Mouse (Mus musculus) kidney, adult 8-10 months (tissue): ENCODE data around the gene Med12.
A peak's percentile ranks its signal among the peaks of the same experiment; 100 is the strongest.

Source experiments
- DNase-seq, 2 experiments: peaks; one replicate each; pipeline ENCODE4 v3.0.0; 2022

Med12 gene

GRCm38 (mm10) chrX:101273875-101274738 is at the start of gene Med12:
Gene Med12, plus strand, starts transcription at chrX:101274030.
- peak; percentile 93 to 94 for DNase-seq

GRCm38 (mm10) chrX:101245011-101245410 is 28.8 kb upstream of the Med12 start:
- DNase-seq, result no peak

DNA sequence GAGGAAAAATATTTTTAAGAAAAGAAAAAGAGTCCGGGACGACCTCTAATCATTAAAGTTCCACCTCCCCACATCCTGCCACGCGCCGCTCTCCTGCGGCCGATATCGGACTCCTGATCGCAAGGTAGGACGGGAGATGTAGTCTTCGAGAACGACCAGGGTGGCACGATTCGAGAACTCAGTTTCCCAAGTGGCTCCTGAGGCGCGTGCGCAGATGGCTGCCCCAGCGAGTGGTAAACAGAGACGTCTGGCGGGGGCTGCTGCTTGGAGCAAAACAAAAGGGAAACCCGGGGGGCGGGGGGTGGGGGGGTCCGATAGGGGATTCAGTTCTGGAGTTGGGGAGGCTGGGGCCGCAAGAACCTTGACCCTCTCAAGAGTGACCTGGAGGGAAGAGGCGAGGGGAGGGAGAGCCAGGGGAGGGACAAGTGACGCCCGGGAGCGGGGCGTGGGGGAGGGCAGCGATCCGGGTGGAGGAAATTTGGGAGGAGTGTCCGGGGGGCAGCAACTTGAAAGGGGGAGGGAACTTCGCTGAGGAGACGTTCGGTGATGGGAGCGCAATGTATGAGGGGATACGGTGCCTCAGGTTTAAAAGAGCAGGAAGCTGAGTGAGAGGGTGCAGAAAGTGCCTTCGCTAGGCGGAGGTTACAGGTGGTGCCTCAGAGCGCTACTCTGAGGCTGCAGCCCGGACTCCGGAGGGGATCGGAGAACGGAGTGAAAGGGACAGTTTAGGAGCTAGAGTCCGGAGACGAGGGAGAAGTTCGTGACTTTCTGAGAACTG is 19.7 kb upstream of the Med12 start, which contains the start of gene Foxo4:
Foxo4 (plus strand) TSS at position 577 of the 778 bp plus-strand sequence.
- DNase-seq, result peak; percentile 88 to 89

DNA sequence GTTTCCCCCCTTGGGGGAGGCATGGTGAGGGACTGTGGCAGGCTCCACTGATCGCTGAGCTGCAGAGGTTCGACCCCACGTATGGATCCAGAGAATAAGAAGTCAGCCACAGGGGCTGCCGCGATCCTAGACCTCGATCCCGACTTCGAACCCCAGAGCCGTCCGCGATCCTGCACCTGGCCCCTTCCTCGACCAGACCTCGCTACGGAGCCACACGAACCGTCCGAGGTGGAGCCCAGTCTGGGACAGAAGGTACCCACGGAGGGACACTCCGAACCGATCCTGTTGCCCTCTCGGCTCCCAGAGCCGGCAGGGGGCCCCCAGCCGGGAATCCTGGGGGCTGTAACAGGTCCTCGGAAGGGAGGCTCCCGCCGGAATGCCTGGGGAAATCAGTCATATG is 19.1 kb upstream of the Med12 start:
- DNase-seq, result no peak

GRCm38 (mm10) chrX:101256603-101257002 is 17.2 kb upstream of the Med12 start:
- no peak for DNase-seq

GRCm38 (mm10) chrX:101260441-101261325 is 13.1 kb upstream of the Med12 start:
- no peak for DNase-seq

- no peak for DNase-seq
Observed at GRCm38 (mm10) chrX:101263892-101264291, 9.9 kb upstream of the Med12 start, which contains the start of gene Gm614. Gene Gm614, minus strand, starts transcription at chrX:101263992.

GRCm38 (mm10) chrX:101266631-101267030 is 7.2 kb upstream of the Med12 start:
- no peak for DNase-seq

- DNase-seq, result no peak
Observed at GRCm38 (mm10) chrX:101268025-101268754, 5.6 kb upstream of the Med12 start, which contains the start of gene Il2rg. Gene Il2rg, minus strand, starts transcription at chrX:101268255.

DNA sequence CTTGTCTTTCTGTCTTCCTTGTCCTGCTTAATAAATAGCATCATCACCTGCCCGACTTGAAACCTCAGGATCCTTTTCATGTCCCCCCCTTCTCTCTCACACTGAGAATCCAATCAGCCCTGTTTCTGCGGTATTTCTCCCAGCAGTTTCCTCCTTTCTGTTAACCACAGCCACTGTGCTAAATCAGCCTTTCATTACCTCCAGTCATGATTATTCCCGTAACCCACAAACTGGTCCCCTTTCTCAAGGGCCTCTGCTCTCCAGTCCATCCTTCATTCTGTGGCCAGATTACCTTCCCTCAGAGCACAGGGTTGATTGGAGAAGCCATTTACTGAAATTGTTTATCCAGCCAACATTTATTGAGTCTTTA is 5.1 kb upstream of the Med12 start, which contains the start of gene Gm20489:
Gm20489 (minus strand) TSS at position 269 of the 370 bp plus-strand sequence.
- DNase-seq, result no peak

- no peak for DNase-seq
Observed at GRCm38 (mm10) chrX:101273410-101273809, 420 bp upstream of the Med12 start.

DNA sequence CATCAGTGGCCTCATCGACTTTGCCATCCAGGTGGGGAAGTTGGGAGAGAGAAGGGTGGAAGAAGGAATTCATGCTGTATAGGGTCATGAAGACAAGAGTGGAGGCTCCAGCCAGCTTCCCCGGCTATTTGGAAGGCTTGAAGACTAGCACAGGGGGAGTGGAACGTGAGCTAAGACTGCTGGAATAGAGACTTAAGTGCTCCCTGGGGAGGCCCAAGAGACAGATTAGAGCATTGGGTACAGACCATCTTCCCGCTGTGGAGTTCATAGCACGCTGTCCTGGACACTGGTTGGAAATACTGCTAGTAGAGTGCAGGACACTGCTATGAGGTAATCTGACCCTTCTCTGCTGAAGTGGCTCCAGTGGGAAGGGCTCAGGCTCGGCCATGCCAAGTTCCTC is 9.0 kb downstream of the Med12 start:
- no peak for DNase-seq

- peak in 1 of 2 experiments; percentile 35 for DNase-seq
Observed at GRCm38 (mm10) chrX:101285534-101285933, 11.7 kb downstream of the Med12 start.

GRCm38 (mm10) chrX:101285953-101286670 is 12.3 kb downstream of the Med12 start:
- DNase-seq, result no peak

DNA sequence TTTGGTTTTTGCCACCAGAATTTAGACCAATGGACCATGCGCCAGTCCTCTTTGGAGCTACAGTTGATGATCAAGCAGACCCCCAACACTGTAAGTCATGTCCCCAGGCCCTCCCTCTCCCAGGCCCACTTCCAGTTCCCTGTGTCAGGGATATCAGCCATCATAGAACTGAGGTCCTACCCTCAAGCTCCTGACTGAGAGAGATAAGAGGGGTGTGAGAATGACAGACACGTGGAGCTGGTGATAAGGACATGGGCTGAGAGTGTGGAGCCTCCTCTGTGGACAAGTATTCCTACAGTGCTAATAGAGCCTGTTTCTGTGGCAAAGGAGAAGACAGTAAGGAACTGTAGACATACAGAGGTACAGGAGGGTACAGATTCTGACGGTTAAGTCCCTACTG is 13.7 kb downstream of the Med12 start:
- DNase-seq, result no peak

- DNase-seq, result no peak
Observed at GRCm38 (mm10) chrX:101288432-101288831, 14.6 kb downstream of the Med12 start.

- DNase-seq, result no peak
Observed at GRCm38 (mm10) chrX:101289037-101289436, 15.2 kb downstream of the Med12 start.

DNA sequence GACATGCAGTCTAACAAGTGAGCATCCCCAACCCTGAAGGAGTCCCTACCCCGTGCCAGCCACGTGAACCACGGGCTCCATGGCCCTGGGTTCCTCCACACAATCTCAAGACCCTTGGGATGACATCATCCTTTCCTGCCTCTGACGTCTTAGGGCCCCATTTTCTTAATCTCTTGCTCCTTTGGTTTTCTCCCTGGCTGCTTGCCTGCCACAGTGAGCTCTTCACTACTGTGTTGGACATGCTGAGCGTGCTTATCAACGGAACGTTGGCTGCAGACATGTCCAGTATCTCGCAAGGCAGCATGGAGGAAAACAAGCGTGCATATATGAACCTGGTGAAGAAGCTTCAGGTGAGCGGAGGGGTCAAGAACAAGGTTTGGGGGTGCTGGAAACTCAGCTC is 16.3 kb downstream of the Med12 start:
- no peak for DNase-seq

DNA sequence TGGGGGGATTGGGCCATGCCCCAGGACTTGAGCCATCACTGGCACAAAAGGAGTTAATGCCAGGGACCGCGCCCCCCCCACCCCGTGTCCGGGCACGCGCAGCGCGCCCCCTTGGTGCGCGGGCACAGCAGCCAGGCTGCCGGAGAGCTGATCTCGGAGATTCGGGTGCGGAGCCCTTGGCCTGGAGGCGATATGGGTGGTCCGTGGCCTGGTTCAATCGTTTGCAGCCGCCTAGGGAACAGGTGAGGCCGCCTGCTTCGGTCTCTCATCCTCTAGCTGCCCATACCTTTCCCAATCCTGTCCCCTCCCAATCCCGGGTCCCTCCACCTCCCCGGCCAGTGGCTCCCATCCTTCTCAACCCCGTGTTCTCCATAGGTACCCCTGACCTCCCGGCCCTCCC is 25.2 kb downstream of the Med12 start, which contains the start of gene Nlgn3:
Nlgn3 (plus strand) TSS at position 114 of the 400 bp plus-strand sequence.
- DNase-seq, result no peak

GRCm38 (mm10) chrX:101299473-101300426 is 25.9 kb downstream of the Med12 start:
- no peak for DNase-seq
